Mouse (Mus musculus) CH12.LX (cell line): ENCODE measurements around the gene Creb3. TPM values are rescaled to one million over a fixed set of nuclear protein-coding genes. Genes with fewer than 3 reads are reported as not detected.

ENCODE experiments used
- DNase-seq: peaks from one replicate; pipeline ENCODE4 v3.0.0-alpha.2; 2013; ENCODE audit errors: extremely low read depth
- H3K27ac ChIP-seq: 2 replicates; pipeline ENCODE4 v1.5.1; 2012; ENCODE audit warnings: low read depth, mild to moderate bottlenecking, control low read depth, moderate library complexity; ENCODE audit not compliant: insufficient read depth
- H3K27me3 ChIP-seq: replicated peaks from 2 replicates; pipeline ENCODE3; 2012; ENCODE audit warnings: inconsistent platforms
- H3K36me3 ChIP-seq, 2 experiments: replicated peaks in 1 of 2; 2 replicates each; pipeline versions ENCODE3 to v1.6.1; 2012; ENCODE audit warnings: inconsistent platforms in 1 of 2, low read length in 1 of 2, mild to moderate bottlenecking in 1 of 2, mixed read lengths in 1 of 2, moderate library complexity in 1 of 2; ENCODE audit not compliant: control insufficient read depth in 1 of 2, insufficient read depth in 1 of 2
- H3K4me1 ChIP-seq, 2 experiments: 2 replicates each; pipeline ENCODE4 v1.6.1; 2012; ENCODE audit warnings: inconsistent platforms in 1 of 2, moderate library complexity in 1 of 2; ENCODE audit not compliant: insufficient read depth in 2 of 2, control insufficient read depth in 1 of 2
- H3K4me2 ChIP-seq: 2 replicates; pipeline ENCODE4 v1.6.1; 2012; ENCODE audit warnings: low read depth, mild to moderate bottlenecking, control low read depth; ENCODE audit not compliant: poor library complexity, insufficient read depth, severe bottlenecking
- H3K4me3 ChIP-seq, 3 experiments: fragments of 150-350 bp in 1 of 3; sonication (generic) in 1 of 3; replicated peaks in 1 of 3; 2 replicates each; pipeline versions ENCODE3 to v1.5.1; 2011 to 2012; ENCODE audit warnings: low read depth in 2 of 3, low read length in 2 of 3, mild to moderate bottlenecking in 2 of 3, moderate library complexity in 2 of 3, control low read depth in 1 of 3, improper control_type of control experiment in 1 of 3, inconsistent platforms in 1 of 3, mixed read lengths in 1 of 3; ENCODE audit not compliant: poor library complexity in 1 of 3
- H3K79me2 ChIP-seq: replicated peaks from 2 replicates; pipeline ENCODE4 v1.6.1; 2012; ENCODE audit warnings: mild to moderate bottlenecking, moderate library complexity; ENCODE audit not compliant: control insufficient read depth, poor library complexity, insufficient read depth, severe bottlenecking; ENCODE audit errors: extremely low read depth
- H3K9ac ChIP-seq: 2 replicates; pipeline ENCODE4 v1.6.1; 2012; ENCODE audit warnings: low read depth, mild to moderate bottlenecking, control low read depth, moderate library complexity; ENCODE audit not compliant: insufficient read depth
- H3K9me3 ChIP-seq: replicated peaks from 2 replicates; pipeline ENCODE3; 2012; ENCODE audit warnings: low read length, inconsistent platforms, mixed read lengths
- BHLHE40 ChIP-seq: IDR thresholded peaks from 2 replicates; pipeline ENCODE4 v1.6.1; 2011; ENCODE audit warnings: mild to moderate bottlenecking, low read depth, low read length, improper control_type of control experiment
- CHD1 ChIP-seq: IDR thresholded peaks from 2 replicates; pipeline ENCODE4 v1.6.1; 2012; ENCODE audit warnings: low read depth, low read length, improper control_type of control experiment, inconsistent platforms
- CHD2 ChIP-seq: IDR thresholded peaks from 2 replicates; pipeline ENCODE4 v1.6.1; 2011; ENCODE audit warnings: low read length, improper control_type of control experiment
- E2F4 ChIP-seq: IDR thresholded peaks from 2 replicates; pipeline ENCODE4 v1.6.1; 2011; ENCODE audit warnings: low read depth, low read length, improper control_type of control experiment; ENCODE audit not compliant: insufficient replicate concordance
- ELF1 ChIP-seq: IDR thresholded peaks from 2 replicates; pipeline ENCODE4 v1.6.1; 2014; ENCODE audit warnings: low read depth, mild to moderate bottlenecking, inconsistent platforms, low read length, improper control_type of control experiment
- EP300 ChIP-seq: IDR thresholded peaks from 2 replicates; pipeline ENCODE4 v1.6.1; 2011; ENCODE audit warnings: low read length, improper control_type of control experiment
- GABPA ChIP-seq: IDR thresholded peaks from 2 replicates; pipeline ENCODE4 v1.6.1; 2012; ENCODE audit warnings: low read depth, low read length, improper control_type of control experiment, inconsistent platforms; ENCODE audit not compliant: insufficient replicate concordance
- HCFC1 ChIP-seq: IDR thresholded peaks from 2 replicates; pipeline ENCODE4 v1.6.1; 2012; ENCODE audit warnings: low read depth, mild to moderate bottlenecking, inconsistent platforms, low read length, improper control_type of control experiment
- IRF4 ChIP-seq: IDR thresholded peaks from 2 replicates; pipeline ENCODE4 v1.6.1; 2014; ENCODE audit warnings: low read depth, mild to moderate bottlenecking, inconsistent platforms, low read length, improper control_type of control experiment
- JUN ChIP-seq: IDR thresholded peaks from 2 replicates; pipeline ENCODE4 v1.6.1; 2011; ENCODE audit warnings: low read depth, mild to moderate bottlenecking, low read length, improper control_type of control experiment, moderate library complexity; ENCODE audit not compliant: insufficient read depth
- JUND ChIP-seq: conservative IDR thresholded peaks from 2 replicates; pipeline ENCODE4 v1.6.1; 2011; ENCODE audit warnings: low read depth, low read length, improper control_type of control experiment
- KAT2A ChIP-seq: IDR thresholded peaks from 2 replicates; pipeline ENCODE4 v1.6.1; 2012; ENCODE audit warnings: low read length, improper control_type of control experiment, inconsistent platforms; ENCODE audit not compliant: insufficient replicate concordance
- MAFK ChIP-seq: IDR thresholded peaks from 2 replicates; pipeline ENCODE4 v1.6.1; 2011; ENCODE audit warnings: low read length, improper control_type of control experiment; ENCODE audit not compliant: insufficient replicate concordance
- MAX ChIP-seq: IDR thresholded peaks from 2 replicates; pipeline ENCODE4 v1.6.1; 2011; ENCODE audit warnings: low read length, improper control_type of control experiment
- MAZ ChIP-seq: IDR thresholded peaks from 2 replicates; pipeline ENCODE4 v1.6.1; 2012; ENCODE audit warnings: low read depth, mild to moderate bottlenecking, inconsistent platforms, low read length, improper control_type of control experiment, moderate library complexity
- MEF2A ChIP-seq: IDR thresholded peaks from 2 replicates; pipeline ENCODE4 v1.6.1; 2014; ENCODE audit warnings: low read depth, mild to moderate bottlenecking, inconsistent platforms, low read length, improper control_type of control experiment, borderline replicate concordance
- POLR2AphosphoS2 ChIP-seq: IDR thresholded peaks from 2 replicates; pipeline ENCODE4 v1.6.1; 2011; ENCODE audit warnings: low read depth, low read length, improper control_type of control experiment
- RAD21 ChIP-seq: IDR thresholded peaks from 2 replicates; pipeline ENCODE4 v1.6.1; 2011; ENCODE audit warnings: low read depth, mild to moderate bottlenecking, low read length, improper control_type of control experiment, moderate library complexity
- RCOR1 ChIP-seq: conservative IDR thresholded peaks from 2 replicates; pipeline ENCODE4 v1.6.1; 2012; ENCODE audit warnings: low read depth, mild to moderate bottlenecking, inconsistent platforms, low read length, improper control_type of control experiment
- SMC3 ChIP-seq: IDR thresholded peaks from 2 replicates; pipeline ENCODE4 v1.6.1; 2011; ENCODE audit warnings: low read depth, low read length, improper control_type of control experiment
- ZKSCAN1 ChIP-seq: IDR thresholded peaks from 2 replicates; pipeline ENCODE4 v1.6.1; 2012; ENCODE audit warnings: low read depth, inconsistent platforms, low read length, improper control_type of control experiment, borderline replicate concordance
- ZMIZ1 ChIP-seq: IDR thresholded peaks from 2 replicates; pipeline ENCODE4 v1.6.1; 2012; ENCODE audit warnings: low read depth, mild to moderate bottlenecking, inconsistent platforms, low read length, improper control_type of control experiment
- dilution Hi-C: fragments of 300-500 bp; cut with MboI; formaldehyde crosslinking; loops from 2 replicates; pipeline ENCODE4 v1.14.3; 2020; ENCODE audit warnings: low sequenced_read_pairs; ENCODE audit not compliant: extremely low pct_unique_long_range_greater_than_20kb, extremely low pct_ligation_motif_present
- in situ Hi-C: fragments of 300-500 bp; cut with MboI; formaldehyde crosslinking; loops from 3 replicates; pipeline ENCODE4 v1.14.3; 2019; ENCODE audit warnings: low sequenced_read_pairs, low pct_ligation_motif_present, low pct_unique_long_range_greater_than_20kb, mixed read lengths
- polyA plus RNA-seq: library from polyadenylated mRNA; unstranded; fragments of >175 nt; gene quantifications from 2 replicates; pipeline ENCODE4 v1.2.1, GENCODE M21; 2012; ENCODE audit warnings: low read depth; ENCODE audit not compliant: insufficient read length
- total RNA-seq, 2 experiments: library from RNA; depleted of rRNA; stranded (reverse); fragments of 300-350 nt in 1 of 2; fragments of >200 nt in 1 of 2; gene quantifications; 2 replicates each; pipeline ENCODE4 v1.2.3; 2012 to 2014

Creb3 gene
- total and polyA plus RNA-seq, 3 experiments, result 26.1 to 33.1 (median 32.9) TPM

- no peaks in the 10 kb centered on the region for H3K79me2 ChIP-seq
- no peak for DNase-seq
- H3K4me3 ChIP-seq, result no peak overlapping the region
- no peaks in the 10 kb centered on the region for H3K36me3 ChIP-seq
- H3K9ac ChIP-seq, result no peak overlapping the region
- in situ Hi-C loops, result no loop called here
- H3K9me3 ChIP-seq, result no peaks in the 10 kb centered on the region
- peaks cover 4% of the 10 kb centered on the region for H3K27me3 ChIP-seq
- no peak for TF ChIP-seq SMC3
- TF ChIP-seq IRF4, result no peak
- no peak for TF ChIP-seq JUND
- TF ChIP-seq EP300, result no peak
- no peak for TF ChIP-seq ZMIZ1
- TF ChIP-seq KAT2A, result no peak
- no peaks in the 10 kb centered on the region for H3K4me1 ChIP-seq
- dilution Hi-C loops, result no loop called here
- no peak overlapping the region for H3K27ac ChIP-seq
- no peak overlapping the region for H3K4me2 ChIP-seq
These were observed 36.7 kb downstream of the Creb3 start for GRCm38 (mm10) chr4:43598650-43599380.

- H3K27ac ChIP-seq, result no peak overlapping the region
- dilution Hi-C loops (no loop called here), in situ Hi-C loops (no loop called here)
- H3K4me2 ChIP-seq, result no peak overlapping the region
- H3K9me3 ChIP-seq, result no peaks in the 10 kb centered on the region
- no peaks in the 10 kb centered on the region for H3K79me2 ChIP-seq
- no peaks in the 10 kb centered on the region for H3K36me3 ChIP-seq
- H3K4me1 ChIP-seq, result no peaks in the 10 kb centered on the region
- peaks cover 15% of the 10 kb centered on the region for H3K27me3 ChIP-seq
- no peak overlapping the region for H3K9ac ChIP-seq
- no peak for DNase-seq
- TF ChIP-seq ZMIZ1, result no peak
- no peak for TF ChIP-seq ZKSCAN1
- TF ChIP-seq RAD21, result no peak
- TF ChIP-seq ELF1, result no peak
- TF ChIP-seq MAZ, result no peak
- no peak for TF ChIP-seq POLR2AphosphoS2
- TF ChIP-seq MAX, result no peak
- TF ChIP-seq BHLHE40, result no peak
- TF ChIP-seq JUND, result no peak
- TF ChIP-seq CHD2, result no peak
- TF ChIP-seq CHD1, result no peak
- TF ChIP-seq MEF2A, result no peak
- TF ChIP-seq GABPA, result no peak
- no peak for TF ChIP-seq E2F4
- no peak for TF ChIP-seq JUN
- no peak for TF ChIP-seq RCOR1
- no peak for TF ChIP-seq HCFC1
- no peak for TF ChIP-seq MAFK
- H3K4me3 ChIP-seq, result no peak overlapping the region
These were observed 38.2 kb downstream of the Creb3 start for GRCm38 (mm10) chr4:43600195-43600934.
